Mouse (Mus musculus): Measurements from ENCODE around the gene Apaf1. TPM values are rescaled to one million over a fixed set of nuclear protein-coding genes. Genes with fewer than 3 reads are reported as not detected.
A peak's percentile ranks its signal among the peaks of the same experiment; 100 is the strongest.

Gene Apaf1
- polyA plus RNA-seq, 1 experiment from 2014 or later = 25.4 TPM

DNA sequence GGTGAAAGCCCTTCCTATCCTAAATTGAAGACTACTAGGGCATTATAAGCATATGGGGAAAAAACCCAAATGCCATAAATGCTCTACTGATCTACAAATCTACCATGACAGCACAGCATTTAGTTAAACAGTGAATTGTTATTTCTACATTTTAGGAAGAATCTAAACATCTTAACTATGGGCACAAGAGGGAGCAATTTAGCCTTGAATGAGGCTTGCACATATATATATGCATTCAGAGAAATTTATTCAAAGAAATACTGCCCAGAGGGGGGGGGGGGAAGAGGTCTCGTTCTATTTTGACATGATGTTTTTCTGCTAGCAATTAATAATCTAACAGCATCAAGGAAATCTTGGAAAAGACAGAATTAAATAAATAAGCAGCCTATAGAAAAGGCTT lies 10.8 kb downstream of the Apaf1 start:
- H3K4me3 ChIP-seq = no peak overlapping the region
- no peaks in the 10 kb centered on the region for H3K4me1 ChIP-seq
- H3K27ac ChIP-seq = no peak overlapping the region
- no peak for DNase-seq (ENCODE audit: low spot score)
- H3K27me3 ChIP-seq (ENCODE audit: low read depth, poor library complexity, severe bottlenecking) = no peaks in the 10 kb centered on the region
- H3K9me3 ChIP-seq (replicated peaks) = no peaks in the 10 kb centered on the region
- peaks cover 59% of the 10 kb centered on the region for H3K36me3 ChIP-seq
- WGBS = 77% methylated on average over 1 of the region's 1 CpGs

DNA sequence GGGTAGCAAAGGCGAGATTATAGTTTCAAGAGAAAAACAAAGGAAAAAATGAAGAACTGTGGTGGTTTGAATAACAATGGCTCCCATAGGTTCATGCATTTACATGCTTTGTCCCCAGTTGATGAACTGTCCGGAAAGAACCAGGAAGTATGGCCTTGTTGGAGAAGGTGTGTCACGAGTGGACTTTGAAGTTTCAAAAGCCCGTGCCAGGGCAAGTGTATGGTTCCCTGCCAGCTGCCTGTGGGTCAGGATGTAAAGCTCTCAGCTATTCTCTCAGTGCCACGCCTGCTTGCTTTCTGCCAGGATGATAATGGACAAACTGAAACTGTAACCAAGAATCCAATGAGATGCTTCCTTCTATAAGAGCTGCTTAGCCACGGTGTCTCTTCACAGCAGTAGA lies 20.2 kb downstream of the Apaf1 start:
- H3K9me3 ChIP-seq (replicated peaks) = no peaks in the 10 kb centered on the region
- H3K4me3 ChIP-seq = no peak overlapping the region
- no peaks in the 10 kb centered on the region for H3K4me1 ChIP-seq
- 91% methylated on average over 6 of the region's 6 CpGs for WGBS
- no peaks in the 10 kb centered on the region for H3K27me3 ChIP-seq (ENCODE audit: low read depth, poor library complexity, severe bottlenecking)
- H3K36me3 ChIP-seq = peaks cover 85% of the 10 kb centered on the region
- H3K27ac ChIP-seq = no peak overlapping the region
- no peak for DNase-seq (ENCODE audit: low spot score)

DNA sequence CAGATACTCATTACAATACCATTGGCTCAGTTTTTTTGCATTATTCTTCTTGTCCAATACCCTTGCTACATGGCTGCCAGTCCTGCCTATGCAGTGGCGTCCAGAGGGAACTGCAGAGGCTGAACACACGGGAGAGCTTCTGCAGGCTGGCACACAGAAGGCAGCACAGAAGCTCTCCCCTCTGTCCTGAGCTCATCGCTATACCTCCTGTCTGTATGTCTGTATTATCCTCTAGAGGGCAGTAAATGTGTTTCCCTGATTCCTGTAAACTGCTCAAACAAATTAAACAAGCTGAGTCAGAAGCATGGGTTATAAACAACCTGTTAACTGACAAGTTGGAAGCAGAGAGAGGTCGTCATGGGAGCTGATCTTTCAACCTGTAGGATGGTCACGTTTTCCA lies 21.8 kb downstream of the Apaf1 start:
- H3K4me3 ChIP-seq = no peak overlapping the region
- 44% methylated on average over 5 of the region's 5 CpGs for WGBS
- no peak overlapping the region for H3K27ac ChIP-seq
- H3K36me3 ChIP-seq = peaks cover 69% of the 10 kb centered on the region
- H3K27me3 ChIP-seq (ENCODE audit: low read depth, poor library complexity, severe bottlenecking) = no peaks in the 10 kb centered on the region
- H3K9me3 ChIP-seq (replicated peaks) = no peaks in the 10 kb centered on the region
- H3K4me1 ChIP-seq = no peaks in the 10 kb centered on the region
- no peak for DNase-seq (ENCODE audit: low spot score)

DNA sequence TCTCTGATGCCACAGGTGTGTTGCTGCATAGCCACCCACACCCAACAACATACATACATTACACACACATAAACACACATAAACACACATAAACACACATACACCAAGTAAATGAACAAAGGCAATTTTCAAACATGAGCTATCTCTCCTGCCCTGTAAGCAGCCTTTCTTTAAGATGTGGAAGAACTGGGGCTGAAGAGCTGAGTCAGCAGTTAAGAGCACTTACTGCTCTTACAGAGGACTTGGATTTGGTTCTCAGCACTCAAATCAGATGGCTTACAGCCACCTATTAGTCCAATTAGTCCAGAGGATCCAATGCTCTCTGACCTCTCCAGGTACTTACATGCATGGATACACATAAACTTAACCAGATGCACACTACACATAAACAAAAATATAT lies 29.8 kb downstream of the Apaf1 start:
- peaks cover 68% of the 10 kb centered on the region for H3K36me3 ChIP-seq
- H3K27me3 ChIP-seq (ENCODE audit: low read depth, poor library complexity, severe bottlenecking) = no peaks in the 10 kb centered on the region
- no peak for DNase-seq (ENCODE audit: low spot score)
- no peaks in the 10 kb centered on the region for H3K9me3 ChIP-seq (replicated peaks)
- H3K27ac ChIP-seq = no peak overlapping the region
- H3K4me1 ChIP-seq = no peaks in the 10 kb centered on the region
- no peak overlapping the region for H3K4me3 ChIP-seq

DNA sequence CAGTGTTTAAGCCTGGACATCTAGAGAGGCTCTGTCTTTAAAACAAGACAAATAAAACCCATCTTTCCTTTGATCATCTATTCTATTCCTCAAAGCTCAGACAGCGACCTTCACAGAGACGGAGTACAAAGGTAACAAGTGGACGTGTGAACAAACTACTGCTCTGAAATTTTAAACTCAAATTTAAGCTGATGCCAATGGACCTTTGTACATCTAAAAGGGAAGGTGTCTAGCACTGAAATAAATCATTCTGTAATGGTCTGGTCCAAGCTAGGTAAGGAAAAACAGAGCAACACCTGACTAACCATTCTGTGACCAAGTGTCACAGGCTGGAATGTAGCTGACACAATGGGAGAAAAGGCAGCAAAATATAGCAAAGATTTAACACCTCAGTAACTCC lies 31.4 kb downstream of the Apaf1 start:
- H3K27ac ChIP-seq = no peak overlapping the region
- H3K4me1 ChIP-seq = no peaks in the 10 kb centered on the region
- H3K4me3 ChIP-seq = no peak overlapping the region
- H3K36me3 ChIP-seq = peaks cover 80% of the 10 kb centered on the region
- H3K9me3 ChIP-seq (replicated peaks) = no peaks in the 10 kb centered on the region
- WGBS = 95% methylated on average over 3 of the region's 3 CpGs
- no peak for DNase-seq (ENCODE audit: low spot score)
- no peaks in the 10 kb centered on the region for H3K27me3 ChIP-seq (ENCODE audit: low read depth, poor library complexity, severe bottlenecking)

- Histone ChIP-seq H3K36me3 (peaks cover 81% of the 10 kb centered on the region), H3K4me3 (no peak overlapping the region), H3K27me3 (ENCODE audit: low read depth, poor library complexity, severe bottlenecking) (no peaks in the 10 kb centered on the region), H3K4me1 (no peaks in the 10 kb centered on the region), H3K9me3 (replicated peaks) (no peaks in the 10 kb centered on the region), H3K27ac (no peak overlapping the region)
- WGBS = 94% methylated on average over 4 of the region's 4 CpGs
- DNase-seq (ENCODE audit: low spot score) = no peak
These were observed 32.9 kb downstream of the Apaf1 start for GRCm38 (mm10) chr10:91049696-91050095.

DNA sequence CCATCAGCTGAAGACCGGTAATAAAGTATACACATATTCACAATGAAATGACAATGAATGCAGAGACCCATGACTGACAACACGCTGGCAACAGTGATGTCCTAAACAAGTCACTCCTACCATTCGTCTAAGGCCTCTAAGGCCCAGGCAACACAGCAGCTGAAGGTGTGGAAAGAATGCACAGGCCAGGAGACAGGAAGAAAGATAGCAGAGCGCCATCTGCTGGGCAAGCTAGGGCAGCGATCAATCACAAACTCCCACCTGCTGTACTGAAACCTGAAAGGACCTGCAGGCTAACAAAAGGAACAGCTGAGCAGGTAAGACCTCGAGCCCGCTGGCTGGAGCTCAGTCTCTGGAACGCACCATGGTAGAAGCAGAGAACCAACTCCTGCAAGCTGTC lies 48.6 kb downstream of the Apaf1 start:
- H3K4me1 ChIP-seq = no peaks in the 10 kb centered on the region
- peaks cover 37% of the 10 kb centered on the region for H3K36me3 ChIP-seq
- H3K9me3 ChIP-seq (replicated peaks) = no peaks in the 10 kb centered on the region
- no peak overlapping the region for H3K27ac ChIP-seq
- WGBS = 29% methylated on average over 8 of the region's 8 CpGs
- peak; percentile 83 for DNase-seq (ENCODE audit: low spot score)
- no peak overlapping the region for H3K4me3 ChIP-seq
- H3K27me3 ChIP-seq (ENCODE audit: low read depth, poor library complexity, severe bottlenecking) = no peaks in the 10 kb centered on the region

DNA sequence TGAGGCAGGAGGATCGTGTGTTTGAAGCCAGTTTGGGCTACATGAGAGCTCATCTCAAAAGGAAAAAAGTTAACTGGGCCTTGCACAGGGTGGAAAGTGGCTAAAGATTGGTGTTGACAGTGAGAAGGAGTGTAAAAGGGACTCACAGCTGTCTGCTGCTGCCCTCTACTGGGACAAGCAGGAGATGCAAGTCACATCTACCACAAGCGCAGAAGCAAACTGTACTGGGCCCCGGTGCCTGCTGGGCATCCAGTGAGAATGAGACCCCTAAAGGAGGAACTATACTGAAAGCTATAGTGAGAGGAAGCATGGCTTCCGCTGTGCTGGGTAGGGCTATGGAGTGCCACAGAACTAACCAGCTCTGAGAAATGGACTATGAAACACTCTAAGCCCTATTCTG lies 50.2 kb downstream of the Apaf1 start:
- peak; percentile 82 for DNase-seq (ENCODE audit: low spot score)
- 15% methylated on average over 4 of the region's 4 CpGs for WGBS
- Histone ChIP-seq H3K4me3 (no peak overlapping the region), H3K27me3 (ENCODE audit: low read depth, poor library complexity, severe bottlenecking) (no peaks in the 10 kb centered on the region), H3K4me1 (no peaks in the 10 kb centered on the region), H3K27ac (no peak overlapping the region), H3K9me3 (replicated peaks) (no peaks in the 10 kb centered on the region), H3K36me3 (peaks cover 33% of the 10 kb centered on the region)

GRCm38 (mm10) chr10:91031176-91031575 lies 51.4 kb downstream of the Apaf1 start:
- Histone ChIP-seq H3K9me3 (replicated peaks) (no peaks in the 10 kb centered on the region), H3K36me3 (peaks cover 26% of the 10 kb centered on the region), H3K27me3 (ENCODE audit: low read depth, poor library complexity, severe bottlenecking) (no peaks in the 10 kb centered on the region), H3K4me1 (no peaks in the 10 kb centered on the region), H3K4me3 (no peak overlapping the region), H3K27ac (no peak overlapping the region)
- 90% methylated on average over 9 of the region's 9 CpGs for WGBS
- no peak for DNase-seq (ENCODE audit: low spot score)

DNA sequence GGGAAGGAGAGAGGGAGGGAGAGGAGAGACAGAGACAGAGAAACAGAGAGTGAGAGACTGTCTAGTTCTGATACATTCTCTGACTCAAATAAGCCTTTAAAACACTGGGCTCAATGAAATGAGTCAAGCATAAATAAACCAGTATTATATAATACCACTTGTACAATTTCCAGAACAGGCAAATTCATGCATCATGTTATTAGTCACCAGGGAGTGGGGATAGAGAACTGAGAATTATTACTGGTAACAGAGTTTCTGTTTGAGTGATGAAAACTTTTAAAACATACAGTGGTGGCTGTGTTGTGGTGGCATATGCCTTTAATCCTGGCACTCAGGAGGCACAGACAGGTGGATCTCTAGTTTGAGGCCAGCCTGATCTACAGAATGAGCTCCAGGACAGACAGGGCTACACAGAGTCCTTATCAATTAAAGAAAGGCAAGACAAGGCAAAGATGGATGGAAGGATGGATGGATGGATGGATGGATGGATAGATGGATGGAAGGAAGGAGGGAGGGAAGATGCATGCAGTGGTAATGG lies 53.5 kb downstream of the Apaf1 start:
- Histone ChIP-seq H3K27me3 (ENCODE audit: low read depth, poor library complexity, severe bottlenecking) (no peaks in the 10 kb centered on the region), H3K27ac (no peak overlapping the region), H3K36me3 (peaks cover 23% of the 10 kb centered on the region), H3K4me1 (no peaks in the 10 kb centered on the region), H3K9me3 (replicated peaks) (no peaks in the 10 kb centered on the region), H3K4me3 (no peak overlapping the region)
- DNase-seq (ENCODE audit: low spot score) = no peak

DNA sequence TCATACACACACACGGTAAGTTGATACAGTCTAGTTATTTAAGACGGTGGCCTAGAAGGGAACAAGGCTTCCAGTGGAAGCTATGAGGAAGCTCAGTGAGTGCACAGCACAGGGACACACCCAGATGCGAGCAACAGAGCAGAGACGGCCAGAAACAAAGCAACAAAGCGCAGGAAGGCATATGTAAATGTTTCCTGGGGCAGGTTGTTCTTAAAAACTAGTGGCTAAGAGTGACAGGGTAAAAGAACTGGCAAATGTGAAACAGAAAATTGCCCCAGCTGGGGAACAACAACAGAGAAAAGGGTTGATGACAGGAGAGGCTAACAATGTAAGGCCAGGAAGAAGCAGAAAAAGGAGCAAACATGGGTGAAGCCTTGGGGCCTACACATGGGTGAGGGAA lies 54.6 kb downstream of the Apaf1 start:
- H3K27me3 ChIP-seq (ENCODE audit: low read depth, poor library complexity, severe bottlenecking) = no peaks in the 10 kb centered on the region
- no peak for DNase-seq (ENCODE audit: low spot score)
- no peak overlapping the region for H3K27ac ChIP-seq
- H3K4me1 ChIP-seq = no peaks in the 10 kb centered on the region
- WGBS = 84% methylated on average over 5 of the region's 5 CpGs
- H3K9me3 ChIP-seq (replicated peaks) = no peaks in the 10 kb centered on the region
- H3K36me3 ChIP-seq = peaks cover 22% of the 10 kb centered on the region
- no peak overlapping the region for H3K4me3 ChIP-seq

DNA sequence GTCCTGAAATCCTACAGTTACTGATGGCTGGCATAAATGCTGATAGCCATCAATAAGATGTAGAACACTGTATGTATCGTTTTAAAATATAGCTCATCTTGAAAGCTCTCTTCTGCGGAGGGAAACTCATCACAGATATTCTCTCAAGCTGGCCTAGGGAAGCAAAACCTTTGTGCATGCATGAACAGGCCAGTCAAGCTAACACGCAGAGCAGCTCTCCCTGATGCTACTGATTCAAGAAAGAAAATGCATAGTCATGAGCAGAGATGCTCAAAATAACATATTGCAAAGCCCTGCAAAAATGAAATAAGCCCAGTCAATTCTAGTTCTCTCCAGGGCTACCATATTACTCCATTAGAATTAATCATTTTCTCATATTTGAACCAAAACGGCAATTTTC lies 55.1 kb downstream of the Apaf1 start:
- H3K4me3 ChIP-seq = no peak overlapping the region
- H3K36me3 ChIP-seq = peaks cover 22% of the 10 kb centered on the region
- 97% methylated on average over 4 of the region's 4 CpGs for WGBS
- H3K27me3 ChIP-seq (ENCODE audit: low read depth, poor library complexity, severe bottlenecking) = no peaks in the 10 kb centered on the region
- no peak overlapping the region for H3K27ac ChIP-seq
- DNase-seq (ENCODE audit: low spot score) = no peak
- no peaks in the 10 kb centered on the region for H3K4me1 ChIP-seq
- no peaks in the 10 kb centered on the region for H3K9me3 ChIP-seq (replicated peaks)

GRCm38 (mm10) chr10:91005858-91006538 lies 76.6 kb downstream of the Apaf1 start:
- H3K4me3 ChIP-seq = no peak overlapping the region
- WGBS = 92% methylated on average over 12 of the region's 12 CpGs

DNA sequence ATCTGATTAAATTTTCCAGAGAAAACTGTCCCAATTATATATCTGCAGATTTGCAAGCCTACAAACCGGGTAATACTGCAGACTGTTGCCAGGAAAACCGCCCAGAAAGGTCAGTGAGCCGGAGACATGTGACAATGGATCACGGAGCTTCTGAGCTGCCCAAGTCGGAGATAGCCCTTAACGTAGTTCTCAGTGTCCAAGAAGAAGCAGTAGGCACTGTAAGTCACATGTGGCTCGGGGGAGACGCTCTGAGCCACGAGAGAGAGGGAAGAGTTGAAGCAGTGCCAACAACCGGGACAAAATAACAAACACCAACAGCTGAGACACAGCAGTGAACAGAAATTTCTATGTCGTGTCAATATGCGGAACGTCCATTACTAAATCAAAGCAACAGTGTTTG lies 81.1 kb downstream of the Apaf1 start:
- Histone ChIP-seq H3K9me3 (replicated peaks) (no peaks in the 10 kb centered on the region), H3K4me1 (no peaks in the 10 kb centered on the region), H3K4me3 (no peak overlapping the region), H3K27me3 (ENCODE audit: low read depth, poor library complexity, severe bottlenecking) (no peaks in the 10 kb centered on the region), H3K27ac (no peak overlapping the region), H3K36me3 (peaks cover 37% of the 10 kb centered on the region)
- no peak for DNase-seq (ENCODE audit: low spot score)
- WGBS = 93% methylated on average over 13 of the region's 13 CpGs

More at GRCm38 (mm10) chr10:91005858-91006538, 76.6 kb downstream of the Apaf1 start:
- Histone ChIP-seq H3K27ac (no peak overlapping the region), H3K27me3 (ENCODE audit: low read depth, poor library complexity, severe bottlenecking) (no peaks in the 10 kb centered on the region), H3K9me3 (replicated peaks) (no peaks in the 10 kb centered on the region), H3K4me1 (no peaks in the 10 kb centered on the region), H3K36me3 (peaks cover 36% of the 10 kb centered on the region)
- no peak for DNase-seq (ENCODE audit: low spot score)

All from limb, embryonic 10.5 days (tissue).